Mouse (Mus musculus) G1E (cell line): Measurements from ENCODE around the gene Rpl29. TPM values are rescaled to one million over a fixed set of nuclear protein-coding genes. Genes with fewer than 3 reads are reported as not detected.
A peak's percentile ranks its signal among the peaks of the same experiment; 100 is the strongest.

Experiments used
- ATAC-seq: 2 replicates; pipeline ENCODE4 v1.8.0; 2016; ENCODE audit warnings: mild to moderate bottlenecking; ENCODE audit not compliant: insufficient number of reproducible peaks, poor library complexity, low FRiP score, severe bottlenecking; ENCODE audit errors: extremely low read depth
- DNase-seq: peaks from one replicate; pipeline ENCODE4 v3.0.0; 2012; ENCODE audit warnings: low spot score
- H3K27me3 ChIP-seq: 2 replicates; pipeline ENCODE4 v1.6.1; 2012; ENCODE audit warnings: mild to moderate bottlenecking, low read length, inconsistent platforms; ENCODE audit not compliant: insufficient read depth
- H3K36me3 ChIP-seq: replicated peaks from 2 replicates; pipeline ENCODE3; 2012; ENCODE audit warnings: mild to moderate bottlenecking, inconsistent platforms
- H3K4me1 ChIP-seq: 2 replicates; pipeline ENCODE4 v1.6.1; 2012; ENCODE audit warnings: low read depth, low read length, inconsistent platforms, mixed read lengths; ENCODE audit not compliant: insufficient read depth
- H3K4me3 ChIP-seq: 2 replicates; pipeline ENCODE4 v1.5.1; 2012; ENCODE audit warnings: low read depth, mild to moderate bottlenecking, inconsistent platforms, low read length, moderate library complexity, mixed read lengths
- H3K9me3 ChIP-seq: replicated peaks from 2 replicates; pipeline ENCODE4 v1.6.1; 2012; ENCODE audit warnings: inconsistent platforms
- CTCF ChIP-seq: IDR thresholded peaks from 2 replicates; pipeline ENCODE4 v1.5.1; 2012; ENCODE audit warnings: low read depth, low read length, inconsistent platforms, mixed read lengths
- GATA1 ChIP-seq: IDR thresholded peaks from 2 replicates; pipeline ENCODE4 v1.6.1; 2012; ENCODE audit warnings: borderline replicate concordance, low read length, inconsistent platforms, mixed read lengths
- GATA2 ChIP-seq: IDR thresholded peaks from 2 replicates; pipeline ENCODE4 v1.6.1; 2012; ENCODE audit warnings: low read depth, low read length, inconsistent platforms, borderline replicate concordance
- POLR2AphosphoS5 ChIP-seq: IDR thresholded peaks from 2 replicates; pipeline ENCODE4 v1.6.1; 2012; ENCODE audit warnings: low read depth, low read length, inconsistent platforms; ENCODE audit not compliant: insufficient replicate concordance
- TAL1 ChIP-seq: conservative IDR thresholded peaks from 2 replicates; pipeline ENCODE4 v1.6.1; 2012; ENCODE audit warnings: low read depth, low read length, inconsistent platforms, mixed read lengths
- polyA plus RNA-seq: library from polyadenylated mRNA; stranded (reverse); fragments of >175 nt; gene quantifications from 2 replicates; pipeline ENCODE4 v1.2.3, GENCODE M21; 2012
- total RNA-seq, 2 experiments: library from RNA; stranded (forward) in 1 of 2; stranded (reverse) in 1 of 2; fragments of 200-1000 nt in 1 of 2; fragments of >200 nt in 1 of 2; fragmentation: Nextera tagmentation in 1 of 2; gene quantifications; 2 replicates each; pipeline ENCODE4 v1.2.3; 2014 to 2017

Rpl29 gene
- total RNA-seq (2014; fragmentation: Nextera tagmentation): 149 and 190 TPM in 2 replicates
- total RNA-seq (2017): 81.1 and 107 TPM in 2 replicates
- polyA plus RNA-seq: 29.5 and 38.8 TPM in 2 replicates

DNA sequence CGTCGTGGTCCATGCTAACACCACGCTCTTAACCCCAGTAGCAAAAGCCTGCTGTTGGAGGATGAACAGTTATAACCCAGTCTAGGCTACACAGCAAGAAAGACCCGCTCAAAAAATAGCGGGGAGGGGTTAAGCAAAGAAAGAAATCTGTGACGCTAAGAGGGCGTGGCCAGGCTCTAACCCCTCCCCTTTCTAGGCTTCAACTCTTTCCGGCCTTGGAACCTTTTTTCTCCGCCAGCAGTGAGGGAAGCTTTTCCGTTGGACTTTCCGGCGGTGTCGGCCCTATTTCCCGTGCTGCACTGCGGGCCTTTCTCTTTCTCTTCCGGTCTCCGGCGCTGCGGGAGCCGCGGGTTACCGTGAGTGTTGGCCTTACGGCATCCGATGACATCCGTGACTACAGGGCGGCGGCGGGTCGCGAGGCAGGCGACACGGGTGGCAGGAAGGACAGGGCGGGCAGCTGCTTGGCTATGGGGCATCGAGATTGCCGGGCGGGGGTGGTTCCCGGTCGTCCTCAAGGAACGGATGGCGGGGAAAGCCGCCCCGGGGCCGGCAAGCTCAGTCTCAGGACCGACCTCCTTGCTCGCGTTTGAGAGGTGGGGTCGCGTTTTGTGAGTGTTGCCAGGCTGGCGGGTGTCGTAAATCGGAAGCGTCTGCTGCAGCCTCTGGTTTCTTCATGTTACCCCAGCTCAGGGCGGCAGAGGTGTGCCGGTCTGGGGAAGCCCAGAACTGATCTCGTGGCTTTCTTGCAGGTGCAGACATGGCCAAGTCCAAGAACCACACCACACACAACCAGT, at the start of gene Rpl29:
Rpl29 (plus strand) TSS at position 234 of the 794 bp plus-strand sequence.
- peak; percentile 86 for ATAC-seq
- no peak for DNase-seq
- Histone ChIP-seq H3K4me3 (peak within 1 kb of the TSS; percentile 92), H3K27me3 (0 out of 2 replicates have a peak, but pooled peaks cover 3% of the 10 kb centered on the region), H3K36me3 (peaks cover 44% of the 10 kb centered on the region), H3K4me1 (peaks cover 40% of the 10 kb centered on the region), H3K9me3 (no peaks in the 10 kb centered on the region)
- TF ChIP-seq GATA2 (no peak), POLR2AphosphoS5 (no peak), CTCF (no peak), TAL1 (no peak), GATA1 (no peak)

DNA sequence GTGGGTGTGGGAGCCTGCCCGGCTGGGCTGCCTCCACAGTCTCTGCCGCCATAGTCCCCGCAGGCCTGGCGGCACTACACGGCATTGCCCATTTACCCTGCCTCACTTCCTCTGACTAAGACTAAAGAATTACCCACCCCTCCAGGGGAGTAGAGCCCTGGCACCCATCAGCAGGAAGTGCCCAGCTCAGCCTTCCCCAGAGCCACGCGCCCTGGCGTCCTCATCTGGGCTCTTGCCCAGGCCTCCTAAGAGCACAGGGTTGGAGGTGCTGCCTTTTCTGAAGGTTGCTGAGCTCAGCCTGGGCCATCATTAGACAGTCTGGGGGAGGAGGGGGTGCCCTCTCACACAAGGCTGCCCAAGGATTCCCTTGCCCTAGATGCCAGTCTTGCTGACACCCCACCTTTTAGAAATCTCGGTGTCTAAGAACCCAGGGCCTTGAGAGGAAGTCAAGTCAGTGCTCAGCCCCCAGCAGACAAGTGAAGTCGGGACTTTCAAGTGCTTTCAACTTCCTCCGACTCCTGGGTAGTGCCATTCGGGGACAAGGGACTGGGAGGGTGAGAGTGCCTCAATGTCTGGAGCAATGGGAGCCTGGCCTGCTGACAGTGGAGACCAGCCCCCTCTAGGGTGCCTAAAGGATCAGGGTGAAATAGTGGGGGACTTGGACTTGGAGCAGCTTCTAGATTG, 42.9 kb upstream of the Rpl29 start:
- H3K36me3 ChIP-seq: no peaks in the 10 kb centered on the region
- DNase-seq (no peak), ATAC-seq (no peak)
- peaks cover 9% of the 10 kb centered on the region for H3K4me1 ChIP-seq
- no peak for TF ChIP-seq CTCF
- no peak for TF ChIP-seq GATA2
- no peak for TF ChIP-seq GATA1
- TF ChIP-seq POLR2AphosphoS5: no peak
- TF ChIP-seq TAL1: no peak
- H3K9me3 ChIP-seq: no peaks in the 10 kb centered on the region
- H3K27me3 ChIP-seq: peaks cover 70% of the 10 kb centered on the region
- no peak overlapping the region for H3K4me3 ChIP-seq

GRCm38 (mm10) chr9:106392828-106393527, 36.3 kb upstream of the Rpl29 start:
- Histone ChIP-seq H3K27me3 (peaks cover 39% of the 10 kb centered on the region), H3K9me3 (no peaks in the 10 kb centered on the region), H3K4me1 (peaks cover 39% of the 10 kb centered on the region), H3K36me3 (no peaks in the 10 kb centered on the region), H3K4me3 (no peak overlapping the region)
- ATAC-seq (no peak), DNase-seq (no peak)
- no peak for TF ChIP-seq CTCF
- TF ChIP-seq GATA1: no peak
- no peak for TF ChIP-seq GATA2
- TF ChIP-seq POLR2AphosphoS5: no peak
- no peak for TF ChIP-seq TAL1

DNA sequence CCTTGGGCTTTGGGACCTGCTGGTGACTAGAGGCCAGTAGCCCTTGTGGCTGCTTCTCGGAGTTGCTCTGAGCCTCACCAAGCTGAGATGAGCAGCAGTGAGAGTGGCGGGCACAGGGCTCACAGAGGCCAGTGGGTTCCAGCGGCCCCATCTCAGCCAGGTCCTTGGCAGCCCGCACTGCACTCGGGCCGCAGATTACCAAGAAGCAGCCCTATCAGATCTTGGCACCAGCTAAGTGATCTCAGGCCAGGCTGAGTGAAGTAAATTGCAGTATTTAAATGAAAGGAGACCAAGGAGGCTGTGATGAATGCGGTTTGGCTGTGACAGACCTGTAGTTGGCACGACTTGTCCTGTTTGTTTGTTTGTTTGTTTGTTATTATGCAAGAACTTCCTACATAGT, 35.7 kb upstream of the Rpl29 start:
- DNase-seq (no peak), ATAC-seq (no peak)
- no peak overlapping the region for H3K4me3 ChIP-seq
- peaks cover 37% of the 10 kb centered on the region for H3K27me3 ChIP-seq
- no peaks in the 10 kb centered on the region for H3K9me3 ChIP-seq
- H3K4me1 ChIP-seq: peaks cover 43% of the 10 kb centered on the region
- TF ChIP-seq TAL1 (no peak), GATA2 (no peak), GATA1 (no peak), CTCF (no peak), POLR2AphosphoS5 (no peak)
- no peaks in the 10 kb centered on the region for H3K36me3 ChIP-seq

DNA sequence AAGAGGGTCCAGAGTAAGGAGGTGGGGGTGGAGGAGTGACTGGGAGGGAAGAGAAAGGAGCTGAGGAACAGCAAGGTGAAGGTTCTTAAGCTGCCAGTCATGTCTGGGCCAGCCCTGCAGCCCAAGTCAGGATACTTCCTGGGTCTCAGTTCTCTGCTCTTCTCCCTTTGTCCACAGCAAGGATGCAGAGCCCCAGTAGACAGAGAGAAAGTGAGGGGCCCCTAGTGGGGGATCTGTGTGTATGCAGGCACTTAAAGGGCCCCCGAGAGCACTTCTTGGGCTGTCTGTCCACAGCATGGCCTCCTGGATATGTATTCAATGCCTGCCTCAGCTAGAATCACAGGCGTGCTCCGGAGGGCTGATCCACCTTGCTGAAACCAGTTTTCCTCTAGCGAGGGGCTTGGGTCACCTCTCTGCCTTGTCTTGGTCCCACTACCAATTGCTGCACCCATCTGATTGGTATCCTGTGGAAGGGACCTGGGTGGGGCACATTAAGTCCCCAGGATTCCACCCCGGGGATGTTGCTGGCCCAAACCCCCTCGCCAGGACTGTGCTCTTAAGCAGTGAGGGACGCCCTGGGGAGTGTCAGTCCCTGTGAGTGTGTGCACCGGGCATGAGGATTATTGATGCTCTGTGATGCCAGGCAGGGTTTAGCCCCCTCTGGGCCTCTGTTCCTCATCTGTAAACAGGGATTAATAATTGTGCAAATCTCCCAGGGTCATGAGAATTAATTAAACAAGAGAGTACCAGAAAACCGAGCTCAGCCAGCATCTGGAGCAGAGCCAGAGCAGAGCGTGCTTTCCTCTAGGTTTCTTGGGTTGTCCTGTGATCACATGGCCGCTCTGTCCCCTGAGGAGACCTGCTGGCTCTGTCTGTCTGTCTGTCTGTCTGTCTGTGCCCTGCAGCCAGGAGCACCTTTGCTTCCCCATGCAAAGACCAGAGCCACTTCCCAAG, 34.3 kb upstream of the Rpl29 start:
- Histone ChIP-seq H3K4me1 (peaks cover 56% of the 10 kb centered on the region), H3K36me3 (no peaks in the 10 kb centered on the region), H3K9me3 (no peaks in the 10 kb centered on the region), H3K4me3 (no peak overlapping the region), H3K27me3 (peaks cover 34% of the 10 kb centered on the region)
- ATAC-seq (no peak), DNase-seq (no peak)
- TF ChIP-seq TAL1 (no peak), GATA1 (no peak), CTCF (no peak), POLR2AphosphoS5 (no peak), GATA2 (no peak)
